Mouse (Mus musculus) hindbrain, embryonic 13.5 days (tissue): ENCODE results near the gene Nipal3. TPM values are rescaled to one million over a fixed set of nuclear protein-coding genes. Genes with fewer than 3 reads are reported as not detected.
A peak's percentile ranks its signal among the peaks of the same experiment; 100 is the strongest.

Experiments
- ATAC-seq: fragments of 200-750 bp; cut with Nextera tagmentation; 2 replicates; pipeline ENCODE4 v1.8.0; 2017; ENCODE audit warnings: moderate TSS enrichment; ENCODE audit not compliant: low FRiP score
- H3K27ac ChIP-seq: fragments of 300-500 bp; sonication (generic); 2 replicates; pipeline ENCODE4 v1.5.1; 2015; ENCODE audit warnings: inconsistent platforms, mild to moderate bottlenecking, moderate library complexity
- H3K27me3 ChIP-seq: fragments of 300-500 bp; sonication (generic); 2 replicates; pipeline ENCODE4 v1.6.1; 2015; ENCODE audit warnings: mild to moderate bottlenecking, inconsistent platforms
- H3K36me3 ChIP-seq: fragments of 300-500 bp; sonication (generic); 2 replicates; pipeline ENCODE4 v1.6.1; 2015; ENCODE audit warnings: mild to moderate bottlenecking, inconsistent platforms
- H3K4me1 ChIP-seq: fragments of 300-500 bp; sonication (generic); replicated peaks from 2 replicates; pipeline ENCODE4 v1.6.1; 2015; ENCODE audit warnings: inconsistent platforms
- H3K4me2 ChIP-seq: fragments of 300-500 bp; sonication (generic); 2 replicates; pipeline ENCODE4 v1.6.1; 2015; ENCODE audit warnings: inconsistent platforms, mild to moderate bottlenecking, moderate library complexity
- H3K4me3 ChIP-seq: fragments of 300-500 bp; sonication (generic); 2 replicates; pipeline ENCODE4 v1.5.1; 2015; ENCODE audit warnings: mild to moderate bottlenecking, inconsistent platforms
- H3K9ac ChIP-seq: fragments of 300-500 bp; sonication (generic); 2 replicates; pipeline ENCODE4 v1.6.1; 2015; ENCODE audit warnings: mild to moderate bottlenecking, inconsistent platforms
- H3K9me3 ChIP-seq: fragments of 300-500 bp; sonication (generic); 2 replicates; pipeline ENCODE4 v1.6.1; 2016; ENCODE audit warnings: inconsistent platforms
- WGBS: fragments of 180-500 bp; shearing (Covaris S2); methylation state at CpG from one replicate; pipeline ENCODE4 v1.1.7; 2015; 5-methylcytosine and 5-hydroxymethylcytosine counted together
- polyA plus RNA-seq: library from polyadenylated mRNA; unstranded; fragments of >200 nt; fragmentation: Nextera tagmentation; extraction: Ambion mirVana; gene quantifications from 2 replicates; pipeline ENCODE4 v1.2.1, GENCODE M21; 2015

The Nipal3 gene
- 6.5 and 7.8 TPM in 2 replicates for polyA plus RNA-seq

- Histone ChIP-seq H3K4me2 (peak within 1 kb of the TSS; percentile 94), H3K27me3 (peaks cover 17% of the 10 kb centered on the region; the same call in 1 of the 2 replicates), H3K36me3 (peaks cover 12% of the 10 kb centered on the region), H3K4me1 (peaks cover 12% of the 10 kb centered on the region), H3K4me3 (peak within 1 kb of the TSS; percentile 71), H3K9me3 (no peaks in the 10 kb centered on the region), H3K27ac (peak within 1 kb of the TSS; percentile 71), H3K9ac (peak within 1 kb of the TSS; percentile 70)
- under 1% methylated on average over 53 of the region's 53 CpGs for WGBS
- ATAC-seq: peak; percentile 96
Observed at GRCm38 (mm10) chr4:135494521-135495396, at the start of gene Nipal3, which contains the start of gene Stpg1. TSS of gene Nipal3 (minus strand) at chr4:135495038. TSS of gene Stpg1 (plus strand) at chr4:135494790.

GRCm38 (mm10) chr4:135544284-135544683 lies 49.4 kb upstream of the Nipal3 start:
- Histone ChIP-seq H3K4me2 (no peak overlapping the region), H3K9ac (no peak overlapping the region), H3K4me1 (peaks cover 50% of the 10 kb centered on the region), H3K36me3 (no peaks in the 10 kb centered on the region), H3K4me3 (no peak overlapping the region), H3K27me3 (no peaks in the 10 kb centered on the region), H3K27ac (no peak overlapping the region), H3K9me3 (no peaks in the 10 kb centered on the region)
- ATAC-seq: no peak
- WGBS: 76% methylated on average over 2 of the region's 2 CpGs

- Histone ChIP-seq H3K4me1 (peaks cover 21% of the 10 kb centered on the region), H3K36me3 (no peaks in the 10 kb centered on the region), H3K27me3 (peaks cover 5% of the 10 kb centered on the region; the same call in 1 of the 2 replicates), H3K9ac (no peak overlapping the region), H3K27ac (peak overlapping the region; percentile 46), H3K9me3 (no peaks in the 10 kb centered on the region), H3K4me2 (no peak overlapping the region), H3K4me3 (no peak overlapping the region)
- peak; percentile 65; the same call in 1 of the 2 replicates for ATAC-seq
- WGBS: 39% methylated on average over 9 of the region's 9 CpGs
Observed at GRCm38 (mm10) chr4:135540057-135540456, 45.2 kb upstream of the Nipal3 start.

GRCm38 (mm10) chr4:135539056-135539455 lies 44.2 kb upstream of the Nipal3 start:
- no peaks in the 10 kb centered on the region for H3K9me3 ChIP-seq
- peaks cover 11% of the 10 kb centered on the region for H3K4me1 ChIP-seq
- WGBS: 83% methylated on average over 12 of the region's 12 CpGs
- H3K27ac ChIP-seq: no peak overlapping the region
- no peak overlapping the region for H3K9ac ChIP-seq
- H3K4me3 ChIP-seq: no peak overlapping the region
- no peak overlapping the region for H3K4me2 ChIP-seq
- no peak for ATAC-seq
- peaks cover 5% of the 10 kb centered on the region; the same call in 1 of the 2 replicates for H3K27me3 ChIP-seq
- H3K36me3 ChIP-seq: no peaks in the 10 kb centered on the region

GRCm38 (mm10) chr4:135535021-135535420 lies 40.2 kb upstream of the Nipal3 start:
- H3K9ac ChIP-seq: no peak overlapping the region
- H3K4me3 ChIP-seq: no peak overlapping the region

GRCm38 (mm10) chr4:135533001-135533400 lies 38.2 kb upstream of the Nipal3 start:
- Histone ChIP-seq H3K4me2 (no peak overlapping the region), H3K4me3 (no peak overlapping the region), H3K27me3 (peaks cover 5% of the 10 kb centered on the region; the same call in 1 of the 2 replicates), H3K9me3 (no peaks in the 10 kb centered on the region), H3K36me3 (no peaks in the 10 kb centered on the region), H3K9ac (no peak overlapping the region), H3K4me1 (0 out of 2 replicates have a peak, but pooled peaks cover 8% of the 10 kb centered on the region), H3K27ac (no peak overlapping the region)
- no peak for ATAC-seq
- 80% methylated on average over 6 of the region's 6 CpGs for WGBS

More at GRCm38 (mm10) chr4:135535021-135535420, 40.2 kb upstream of the Nipal3 start:
- no peak for ATAC-seq
- 95% methylated on average over 3 of the region's 3 CpGs for WGBS
- Histone ChIP-seq H3K36me3 (no peaks in the 10 kb centered on the region), H3K4me1 (peaks cover 14% of the 10 kb centered on the region), H3K27me3 (peaks cover 5% of the 10 kb centered on the region; the same call in 1 of the 2 replicates), H3K27ac (no peak overlapping the region), H3K4me2 (no peak overlapping the region), H3K9me3 (no peaks in the 10 kb centered on the region)

- Histone ChIP-seq H3K9ac (no peak overlapping the region), H3K36me3 (no peaks in the 10 kb centered on the region)
Observed at GRCm38 (mm10) chr4:135531771-135532613, 37.2 kb upstream of the Nipal3 start.

GRCm38 (mm10) chr4:135531236-135531635 lies 36.4 kb upstream of the Nipal3 start:
- Histone ChIP-seq H3K4me1 (peaks cover 15% of the 10 kb centered on the region), H3K36me3 (no peaks in the 10 kb centered on the region), H3K9ac (no peak overlapping the region), H3K9me3 (no peaks in the 10 kb centered on the region), H3K27me3 (peaks cover 9% of the 10 kb centered on the region), H3K4me2 (no peak overlapping the region), H3K4me3 (no peak overlapping the region), H3K27ac (0 out of 2 replicates have a peak overlapping the region, but pooled peaks have one; percentile 9)
- no peak for ATAC-seq
- WGBS: 82% methylated on average over 9 of the region's 9 CpGs

More at GRCm38 (mm10) chr4:135531771-135532613, 37.2 kb upstream of the Nipal3 start:
- peaks cover 8% of the 10 kb centered on the region; the same call in 1 of the 2 replicates for H3K4me1 ChIP-seq
- H3K27me3 ChIP-seq: peaks cover 9% of the 10 kb centered on the region
- no peaks in the 10 kb centered on the region for H3K9me3 ChIP-seq
- no peak overlapping the region for H3K4me3 ChIP-seq
- no peak for ATAC-seq
- 0 out of 2 replicates have a peak overlapping the region, but pooled peaks have one; percentile 9 for H3K27ac ChIP-seq
- 47% methylated on average over 9 of the region's 9 CpGs for whole genome bisulfite sequencing
- H3K4me2 ChIP-seq: no peak overlapping the region

GRCm38 (mm10) chr4:135530270-135530669 lies 35.4 kb upstream of the Nipal3 start:
- no peak overlapping the region for H3K4me3 ChIP-seq
- peaks cover 9% of the 10 kb centered on the region for H3K27me3 ChIP-seq
- no peaks in the 10 kb centered on the region for H3K36me3 ChIP-seq
- ATAC-seq: no peak
- 62% methylated on average over 2 of the region's 2 CpGs for WGBS
- H3K4me2 ChIP-seq: no peak overlapping the region
- H3K9me3 ChIP-seq: no peaks in the 10 kb centered on the region
- no peak overlapping the region for H3K9ac ChIP-seq
- peaks cover 24% of the 10 kb centered on the region for H3K4me1 ChIP-seq
- H3K27ac ChIP-seq: no peak overlapping the region

GRCm38 (mm10) chr4:135526039-135526710 lies 31.3 kb upstream of the Nipal3 start:
- H3K27ac ChIP-seq: no peak overlapping the region
- H3K4me2 ChIP-seq: peak overlapping the region; percentile 16; the same call in 1 of the 2 replicates

GRCm38 (mm10) chr4:135525057-135525456 lies 30.2 kb upstream of the Nipal3 start:
- H3K36me3 ChIP-seq: no peaks in the 10 kb centered on the region
- ATAC-seq: no peak
- H3K9me3 ChIP-seq: no peaks in the 10 kb centered on the region
- H3K4me2 ChIP-seq: no peak overlapping the region
- no peak overlapping the region for H3K9ac ChIP-seq
- H3K27me3 ChIP-seq: peaks cover 17% of the 10 kb centered on the region; the same call in 1 of the 2 replicates
- peaks cover 28% of the 10 kb centered on the region for H3K4me1 ChIP-seq
- 65% methylated on average over 12 of the region's 12 CpGs for WGBS
- no peak overlapping the region for H3K4me3 ChIP-seq
- H3K27ac ChIP-seq: no peak overlapping the region

More at GRCm38 (mm10) chr4:135526039-135526710, 31.3 kb upstream of the Nipal3 start:
- H3K9me3 ChIP-seq: no peaks in the 10 kb centered on the region
- peak; percentile 59 for ATAC-seq
- no peak overlapping the region for H3K4me3 ChIP-seq
- no peaks in the 10 kb centered on the region for H3K36me3 ChIP-seq
- peak overlapping the region; percentile 46; the same call in 1 of the 2 replicates for H3K9ac ChIP-seq
- H3K4me1 ChIP-seq: peaks cover 28% of the 10 kb centered on the region
- 13% methylated on average over 14 of the region's 14 CpGs for WGBS
- peaks cover 13% of the 10 kb centered on the region; the same call in 1 of the 2 replicates for H3K27me3 ChIP-seq
